Comparison of ENCODE assay signal across 10 mouse cellular contexts in the genomic region with DNA sequence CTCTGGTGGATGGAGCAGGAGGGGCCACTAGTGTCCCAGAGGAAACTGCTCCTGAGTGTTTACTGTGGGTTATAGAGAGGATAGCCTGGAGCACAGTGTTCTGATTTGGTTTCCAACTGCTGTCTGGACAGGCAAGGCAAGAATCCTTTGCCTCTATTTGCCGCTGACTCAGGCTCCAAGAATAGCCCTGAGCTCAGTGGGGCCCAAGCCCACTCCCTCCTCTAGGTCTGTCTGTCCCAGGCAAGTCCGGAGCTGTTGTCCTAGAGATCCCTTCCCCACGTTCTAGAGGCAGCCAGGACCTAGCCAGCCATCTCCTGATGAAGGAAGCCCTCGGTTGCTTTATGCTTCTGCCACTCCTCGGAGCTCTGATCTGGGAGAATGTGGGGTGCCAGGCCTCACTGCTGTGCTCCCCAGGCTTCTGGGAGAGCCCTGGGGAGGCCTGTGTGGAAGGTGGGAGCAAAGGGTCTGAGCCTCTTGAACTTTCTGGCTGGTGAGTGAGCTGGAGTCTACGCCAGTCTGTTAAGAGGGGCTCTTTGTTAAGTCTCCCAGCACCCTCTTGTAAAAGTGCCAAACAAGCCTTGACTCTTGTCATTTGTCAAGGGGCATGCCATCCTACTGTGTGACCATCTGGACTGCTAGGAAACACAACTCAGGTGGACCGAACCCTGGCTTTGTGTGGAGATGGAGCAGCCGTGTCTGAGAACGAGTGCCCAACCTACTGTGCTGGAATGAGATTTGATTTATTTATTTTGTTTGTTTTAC. TPM values are rescaled to one million over a fixed set of nuclear protein-coding genes. Genes with fewer than 3 reads are reported as not detected.
DNase-seq lines count a peak whose midpoint lies in the region; ATAC-seq and TF ChIP-seq lines count a peak whose summit lies in the region.
"Had no signal": no experiment of that assay in that cellular context is flagged by ENCODE, and none has a peak within 500 bp of the region (broad histone marks: within the 10 kb centered on the region; RNA-seq: fewer than 3 reads in every experiment).

No protein-coding gene starts in this region.

- peak overlapping the region; percentile 75 for H3K27ac ChIP-seq in kidney, postnatal 0 days
- H3K27ac ChIP-seq in embryonic facial prominence, embryonic 13.5 days: peak overlapping the region; percentile 98
- H3K27ac ChIP-seq in limb, embryonic 12.5 days: peak overlapping the region; percentile 93
- no peak overlapping the region for H3K27ac ChIP-seq in layer of hippocampus, adult 2 months
- H3K27ac ChIP-seq: hindbrain, embryonic 12.5 days had no signal

- H3K9me3 ChIP-seq in kidney, postnatal 0 days (replicated peaks; ENCODE audit: low read length): no peaks in the 10 kb centered on the region
- no peaks in the 10 kb centered on the region for H3K9me3 ChIP-seq in embryonic facial prominence, embryonic 13.5 days
- H3K9me3 ChIP-seq in limb, embryonic 12.5 days: no peaks in the 10 kb centered on the region
- H3K9me3 ChIP-seq: hindbrain, embryonic 12.5 days; megakaryocyte, embryonic 14.5 days had no signal

- ATAC-seq in kidney, postnatal 0 days (replicated peaks; ENCODE audit: low FRiP score, low read depth): peak; percentile 9; the same call in 1 of the 2 replicates
- no peak for ATAC-seq in embryonic facial prominence, embryonic 13.5 days (ENCODE audit: insufficient number of reproducible peaks, insufficient read depth, low FRiP score, low TSS enrichment, low read depth)
- peak; percentile 12; the same call in 1 of the 2 replicates for ATAC-seq in limb, embryonic 12.5 days (ENCODE audit: insufficient number of reproducible peaks, insufficient read depth, low FRiP score, low TSS enrichment, low read depth)

- H3K36me3 ChIP-seq in kidney, postnatal 0 days (ENCODE audit: insufficient read depth, low read length): peaks cover 38% of the 10 kb centered on the region
- peaks cover 63% of the 10 kb centered on the region for H3K36me3 ChIP-seq in embryonic facial prominence, embryonic 13.5 days
- H3K36me3 ChIP-seq in limb, embryonic 12.5 days: peaks cover 60% of the 10 kb centered on the region

- no peak overlapping the region for H3K4me3 ChIP-seq in kidney, postnatal 0 days (replicated peaks; ENCODE audit: low read depth, low read length)
- no peak overlapping the region for H3K4me3 ChIP-seq in embryonic facial prominence, embryonic 13.5 days
- no peak overlapping the region for H3K4me3 ChIP-seq in limb, embryonic 12.5 days (replicated peaks)
- H3K4me3 ChIP-seq in layer of hippocampus, adult 2 months: no peak overlapping the region
- H3K4me3 ChIP-seq: hindbrain, embryonic 12.5 days; megakaryocyte, embryonic 14.5 days had no signal

- H3K4me2 ChIP-seq in kidney, postnatal 0 days (ENCODE audit: low read length): no peak overlapping the region
- peak overlapping the region; percentile 33 for H3K4me2 ChIP-seq in embryonic facial prominence, embryonic 13.5 days
- H3K4me2 ChIP-seq in limb, embryonic 12.5 days: 0 out of 2 replicates have a peak overlapping the region, but pooled peaks have one; percentile 23
- H3K4me2 ChIP-seq: hindbrain, embryonic 12.5 days had no signal

- TF ChIP-seq CTCF in kidney, postnatal 0 days (IDR thresholded peaks at IDR 0.05; ENCODE audit: low read depth): no peak
- no peak for TF ChIP-seq CTCF in layer of hippocampus, adult 2 months (conservative IDR thresholded peaks at IDR 0.05)

- 82% methylated on average over 9 of the region's 9 CpGs for WGBS in kidney, postnatal 0 days
- 61% methylated on average over 9 of the region's 9 CpGs for WGBS in embryonic facial prominence, embryonic 13.5 days
- 73% methylated on average over 9 of the region's 9 CpGs for WGBS in limb, embryonic 12.5 days

- peak; percentile 50 for DNase-seq in cerebellum, adult 9-10 months
- no peak for DNase-seq in cerebellum, postnatal 4 days (ENCODE audit: low spot score in 2 of 2)
- no peak for DNase-seq in kidney, postnatal 0 days (ENCODE audit: low spot score)
- no peak for DNase-seq in kidney, postnatal 25 days
- no peak for DNase-seq in layer of hippocampus, adult 2 months (ENCODE audit: low spot score in 2 of 2)
- DNase-seq in adrenal gland, adult 2 months: no peak

- no peak overlapping the region for H3K9ac ChIP-seq in kidney, postnatal 0 days (ENCODE audit: low read depth, low read length)
- peak overlapping the region; percentile 52 for H3K9ac ChIP-seq in embryonic facial prominence, embryonic 13.5 days
- 0 out of 2 replicates have a peak overlapping the region, but pooled peaks have one; percentile 8 for H3K9ac ChIP-seq in limb, embryonic 12.5 days (replicated peaks)
- H3K9ac ChIP-seq: hindbrain, embryonic 12.5 days had no signal

- H3K27me3 ChIP-seq in kidney, postnatal 0 days (ENCODE audit: insufficient read depth, low read length): no peaks in the 10 kb centered on the region
- H3K27me3 ChIP-seq in embryonic facial prominence, embryonic 13.5 days: peaks cover 11% of the 10 kb centered on the region
- H3K27me3 ChIP-seq in limb, embryonic 12.5 days: peaks cover 29% of the 10 kb centered on the region

- H3K4me1 ChIP-seq in kidney, postnatal 0 days (replicated peaks; ENCODE audit: insufficient read depth, low read length): peaks cover 14% of the 10 kb centered on the region
- peaks cover 64% of the 10 kb centered on the region for H3K4me1 ChIP-seq in embryonic facial prominence, embryonic 13.5 days
- peaks cover 44% of the 10 kb centered on the region for H3K4me1 ChIP-seq in limb, embryonic 12.5 days (replicated peaks)

RNA-seq across cellular contexts. Expression of a gene that starts 3.2 kb away (rescaled TPM):
- 2.9 and 3.1 TPM in 2 replicates for polyA plus RNA-seq in kidney, postnatal 0 days (2015; fragmentation: Nextera tagmentation; extraction: Ambion mirVana)
- polyA plus RNA-seq in embryonic facial prominence, embryonic 13.5 days (2015; fragmentation: Nextera tagmentation; extraction: Ambion mirVana): 24.6 and 26.0 TPM in 2 replicates
- polyA plus RNA-seq in limb, embryonic 12.5 days (2016; fragmentation: Nextera tagmentation; extraction: Ambion mirVana): 8.0 TPM in 2 replicates
- total RNA-seq in layer of hippocampus, adult 2 months (2021): 1 to 10 TPM; 3.8 to 4.6 TPM
- total RNA-seq in adrenal gland, adult 2 months (2021): 1 to 10 TPM; 3.1 to 3.3 TPM
- polyA plus RNA-seq in adrenal gland, adult 2 months (2012; rRNA removed): 4.6 and 6.6 TPM in 2 replicates

RNA-seq across cellular contexts. Expression of a gene that starts 13.7 kb away (rescaled TPM):
- 662 and 717 TPM in 2 replicates for polyA plus RNA-seq in kidney, postnatal 0 days (2015; fragmentation: Nextera tagmentation; extraction: Ambion mirVana)
- 422 and 457 TPM in 2 replicates for polyA plus RNA-seq in embryonic facial prominence, embryonic 13.5 days (2015; fragmentation: Nextera tagmentation; extraction: Ambion mirVana)
- polyA plus RNA-seq in limb, embryonic 12.5 days (2016; fragmentation: Nextera tagmentation; extraction: Ambion mirVana): 439 and 444 TPM in 2 replicates
- 100 to 1,000 TPM; 337 to 364 TPM for total RNA-seq in layer of hippocampus, adult 2 months (2021)
- 100 to 1,000 TPM; 546 to 765 TPM for total RNA-seq in adrenal gland, adult 2 months (2021)
- 797 and 881 TPM in 2 replicates for polyA plus RNA-seq in adrenal gland, adult 2 months (2012; rRNA removed)

RNA-seq across cellular contexts. Expression of a gene that starts 35.7 kb away (rescaled TPM):
- 0.11 TPM in 1 of 2 replicates, not detected in the other for polyA plus RNA-seq in kidney, postnatal 0 days (2015; fragmentation: Nextera tagmentation; extraction: Ambion mirVana)
- polyA plus RNA-seq in embryonic facial prominence, embryonic 13.5 days (2015; fragmentation: Nextera tagmentation; extraction: Ambion mirVana): 0.30 and 0.83 TPM in 2 replicates
- 0.37 TPM in 1 of 2 replicates, not detected in the other for polyA plus RNA-seq in limb, embryonic 12.5 days (2016; fragmentation: Nextera tagmentation; extraction: Ambion mirVana)
- total RNA-seq in layer of hippocampus, adult 2 months (2021): not detected
- under 1 TPM in 1 of 2 experiments, not detected in 1; 0.58 TPM for total RNA-seq in adrenal gland, adult 2 months (2021)
- polyA plus RNA-seq in adrenal gland, adult 2 months (2012; rRNA removed): 0.47 and 0.50 TPM in 2 replicates
- polyA plus RNA-seq: hindbrain, embryonic 12.5 days had no signal

RNA-seq across cellular contexts. Expression of a gene that starts 35.7 kb away (rescaled TPM):
- polyA plus RNA-seq in kidney, postnatal 0 days (2015; fragmentation: Nextera tagmentation; extraction: Ambion mirVana): not detected in 2 replicates
- polyA plus RNA-seq in embryonic facial prominence, embryonic 13.5 days (2015; fragmentation: Nextera tagmentation; extraction: Ambion mirVana): not detected in 2 replicates
- not detected in 2 replicates for polyA plus RNA-seq in limb, embryonic 12.5 days (2016; fragmentation: Nextera tagmentation; extraction: Ambion mirVana)
- under 1 TPM; 0.52 to 0.67 TPM for total RNA-seq in layer of hippocampus, adult 2 months (2021)
- under 1 TPM in 1 of 2 experiments, not detected in 1; 0.61 TPM for total RNA-seq in adrenal gland, adult 2 months (2021)
- 0.15 TPM in 1 of 2 replicates, not detected in the other for polyA plus RNA-seq in adrenal gland, adult 2 months (2012; rRNA removed)

RNA-seq across cellular contexts. Expression of a gene that starts 41.4 kb away (rescaled TPM):
- polyA plus RNA-seq in kidney, postnatal 0 days (2015; fragmentation: Nextera tagmentation; extraction: Ambion mirVana): 5.8 and 7.9 TPM in 2 replicates
- 17.1 and 19.0 TPM in 2 replicates for polyA plus RNA-seq in embryonic facial prominence, embryonic 13.5 days (2015; fragmentation: Nextera tagmentation; extraction: Ambion mirVana)
- polyA plus RNA-seq in limb, embryonic 12.5 days (2016; fragmentation: Nextera tagmentation; extraction: Ambion mirVana): 13.4 and 16.3 TPM in 2 replicates
- 10 to 100 TPM; 10.9 to 11.8 TPM for total RNA-seq in layer of hippocampus, adult 2 months (2021)
- 1 to 10 TPM; 5.5 to 8.7 TPM for total RNA-seq in adrenal gland, adult 2 months (2021)
- polyA plus RNA-seq in adrenal gland, adult 2 months (2012; rRNA removed): 10.6 and 14.1 TPM in 2 replicates
